Mouse (Mus musculus) midbrain, embryonic 15.5 days (tissue): ENCODE data around the gene Trim69. TPM values are rescaled to one million over a fixed set of nuclear protein-coding genes. Genes with fewer than 3 reads are reported as not detected.

Experiments
- ATAC-seq: fragments of 200-750 bp; cut with Nextera tagmentation; replicated peaks from 2 replicates; pipeline ENCODE4 v1.8.0; 2017; ENCODE audit warnings: moderate TSS enrichment
- H3K27ac ChIP-seq: fragments of 300-500 bp; sonication (generic); 2 replicates; pipeline ENCODE4 v1.5.1; 2015; ENCODE audit warnings: mild to moderate bottlenecking, inconsistent platforms
- H3K27me3 ChIP-seq: fragments of 300-500 bp; sonication (generic); replicated peaks from 2 replicates; pipeline ENCODE4 v1.6.1; 2015; ENCODE audit warnings: inconsistent platforms
- H3K36me3 ChIP-seq: fragments of 300-500 bp; sonication (generic); replicated peaks from 2 replicates; pipeline ENCODE4 v1.6.1; 2015; ENCODE audit warnings: inconsistent platforms
- H3K4me1 ChIP-seq: fragments of 300-500 bp; sonication (generic); 2 replicates; pipeline ENCODE4 v1.6.1; 2015; ENCODE audit warnings: inconsistent platforms
- H3K4me2 ChIP-seq: fragments of 300-500 bp; sonication (generic); 2 replicates; pipeline ENCODE4 v1.6.1; 2015; ENCODE audit warnings: inconsistent platforms, mild to moderate bottlenecking, moderate library complexity
- H3K4me3 ChIP-seq: fragments of 300-500 bp; sonication (generic); 2 replicates; pipeline ENCODE4 v1.5.1; 2015; ENCODE audit warnings: mild to moderate bottlenecking, inconsistent platforms
- H3K9ac ChIP-seq: fragments of 300-500 bp; sonication (generic); 2 replicates; pipeline ENCODE4 v1.6.1; 2015; ENCODE audit warnings: mild to moderate bottlenecking, inconsistent platforms
- H3K9me3 ChIP-seq: fragments of 300-500 bp; sonication (generic); 2 replicates; pipeline ENCODE4 v1.6.1; 2016; ENCODE audit warnings: inconsistent platforms
- WGBS: fragments of 180-500 bp; shearing (Covaris S2); methylation state at CpG from one replicate; pipeline ENCODE4 v1.1.7; 2015; ENCODE audit warnings: mixed read lengths; 5-methylcytosine and 5-hydroxymethylcytosine counted together
- polyA plus RNA-seq: library from polyadenylated mRNA; unstranded; fragments of >200 nt; fragmentation: Nextera tagmentation; extraction: Ambion mirVana; gene quantifications from 2 replicates; pipeline ENCODE4 v1.2.1, GENCODE M21; 2015

Gene Trim69
- polyA plus RNA-seq = not detected in 2 replicates

GRCm38 (mm10) chr2:122160680-122161079, at the start of gene Trim69:
TSS of gene Trim69 (plus strand) at chr2:122160700.
- Histone ChIP-seq H3K4me1 (no peaks in the 10 kb centered on the region), H3K9ac (no peak within 1 kb of the TSS), H3K36me3 (no peaks in the 10 kb centered on the region), H3K4me3 (no peak within 1 kb of the TSS), H3K9me3 (no peaks in the 10 kb centered on the region), H3K27ac (no peak within 1 kb of the TSS), H3K27me3 (no peaks in the 10 kb centered on the region), H3K4me2 (no peak within 1 kb of the TSS)
- ATAC-seq = 0 out of 2 replicates have a peak, but pooled peaks have one; percentile 48
- WGBS = 39% methylated on average over 2 of the region's 2 CpGs

GRCm38 (mm10) chr2:122116888-122117287, 43.6 kb upstream of the Trim69 start:
- peaks cover 17% of the 10 kb centered on the region for H3K4me1 ChIP-seq
- 90% methylated on average over 2 of the region's 2 CpGs for WGBS
- H3K4me3 ChIP-seq = 0 out of 2 replicates have a peak overlapping the region, but pooled peaks have one; percentile 72
- no peaks in the 10 kb centered on the region for H3K9me3 ChIP-seq
- no peak overlapping the region for H3K9ac ChIP-seq
- H3K4me2 ChIP-seq = peak overlapping the region; percentile 56
- H3K27me3 ChIP-seq = no peaks in the 10 kb centered on the region
- ATAC-seq = no peak
- peaks cover 12% of the 10 kb centered on the region for H3K36me3 ChIP-seq
- H3K27ac ChIP-seq = no peak overlapping the region

- Histone ChIP-seq H3K36me3 (peaks cover 7% of the 10 kb centered on the region; the same call in 1 of the 2 replicates), H3K27ac (peak within 1 kb of the TSS; percentile 94), H3K4me3 (peak within 1 kb of the TSS; percentile 72), H3K27me3 (no peaks in the 10 kb centered on the region), H3K9me3 (no peaks in the 10 kb centered on the region), H3K9ac (peak within 1 kb of the TSS; percentile 91), H3K4me2 (peak within 1 kb of the TSS; percentile 56), H3K4me1 (peaks cover 17% of the 10 kb centered on the region)
- WGBS = under 1% methylated on average over 47 of the region's 47 CpGs
- peak; percentile 100 for ATAC-seq
Observed at GRCm38 (mm10) chr2:122117961-122118958, 42.2 kb upstream of the Trim69 start, which contains the start of gene Spg11. TSS of gene Spg11 (minus strand) at chr2:122118386.

GRCm38 (mm10) chr2:122125680-122126572, 34.6 kb upstream of the Trim69 start:
- no peaks in the 10 kb centered on the region for H3K27me3 ChIP-seq
- WGBS = 58% methylated on average over 12 of the region's 12 CpGs
- H3K4me3 ChIP-seq = no peak overlapping the region
- no peak overlapping the region for H3K4me2 ChIP-seq
- no peaks in the 10 kb centered on the region for H3K9me3 ChIP-seq
- no peak overlapping the region for H3K9ac ChIP-seq
- no peak for ATAC-seq
- H3K4me1 ChIP-seq = no peaks in the 10 kb centered on the region
- H3K36me3 ChIP-seq = no peaks in the 10 kb centered on the region
- no peak overlapping the region for H3K27ac ChIP-seq

GRCm38 (mm10) chr2:122126765-122127347, 33.6 kb upstream of the Trim69 start:
- no peak for ATAC-seq

GRCm38 (mm10) chr2:122127635-122128034, 32.9 kb upstream of the Trim69 start:
- no peak overlapping the region for H3K27ac ChIP-seq
- H3K4me1 ChIP-seq = no peaks in the 10 kb centered on the region
- no peaks in the 10 kb centered on the region for H3K9me3 ChIP-seq
- H3K4me3 ChIP-seq = no peak overlapping the region
- H3K27me3 ChIP-seq = no peaks in the 10 kb centered on the region
- 93% methylated on average over 4 of the region's 4 CpGs for WGBS
- H3K4me2 ChIP-seq = no peak overlapping the region
- no peak for ATAC-seq
- no peaks in the 10 kb centered on the region for H3K36me3 ChIP-seq
- H3K9ac ChIP-seq = no peak overlapping the region

More at GRCm38 (mm10) chr2:122126765-122127347, 33.6 kb upstream of the Trim69 start:
- no peak overlapping the region for H3K4me3 ChIP-seq
- H3K9me3 ChIP-seq = no peaks in the 10 kb centered on the region
- H3K36me3 ChIP-seq = no peaks in the 10 kb centered on the region
- no peak overlapping the region for H3K4me2 ChIP-seq
- no peak overlapping the region for H3K9ac ChIP-seq
- H3K27me3 ChIP-seq = no peaks in the 10 kb centered on the region
- WGBS = 50% methylated on average over 5 of the region's 5 CpGs
- no peak overlapping the region for H3K27ac ChIP-seq
- H3K4me1 ChIP-seq = no peaks in the 10 kb centered on the region

GRCm38 (mm10) chr2:122132078-122132477, 28.4 kb upstream of the Trim69 start:
- 87% methylated on average over 2 of the region's 2 CpGs for WGBS
- no peak for ATAC-seq
- Histone ChIP-seq H3K36me3 (no peaks in the 10 kb centered on the region), H3K4me3 (no peak overlapping the region), H3K27me3 (no peaks in the 10 kb centered on the region), H3K9me3 (no peaks in the 10 kb centered on the region), H3K4me1 (no peaks in the 10 kb centered on the region), H3K27ac (no peak overlapping the region), H3K9ac (no peak overlapping the region), H3K4me2 (no peak overlapping the region)

- Histone ChIP-seq H3K36me3 (no peaks in the 10 kb centered on the region), H3K4me1 (no peaks in the 10 kb centered on the region), H3K27me3 (no peaks in the 10 kb centered on the region), H3K27ac (no peak overlapping the region), H3K9me3 (no peaks in the 10 kb centered on the region), H3K9ac (no peak overlapping the region), H3K4me2 (no peak overlapping the region), H3K4me3 (no peak overlapping the region)
- WGBS = 95% methylated on average over 2 of the region's 2 CpGs
- ATAC-seq = no peak
Observed at GRCm38 (mm10) chr2:122132618-122133017, 27.9 kb upstream of the Trim69 start.

GRCm38 (mm10) chr2:122137839-122138465, 22.5 kb upstream of the Trim69 start:
- Histone ChIP-seq H3K27ac (no peak overlapping the region), H3K36me3 (no peaks in the 10 kb centered on the region), H3K9ac (no peak overlapping the region), H3K4me2 (no peak overlapping the region), H3K27me3 (no peaks in the 10 kb centered on the region), H3K4me1 (no peaks in the 10 kb centered on the region), H3K9me3 (no peaks in the 10 kb centered on the region), H3K4me3 (no peak overlapping the region)
- no peak for ATAC-seq
- 69% methylated on average over 5 of the region's 5 CpGs for WGBS

- Histone ChIP-seq H3K36me3 (no peaks in the 10 kb centered on the region), H3K4me3 (no peak overlapping the region), H3K27ac (no peak overlapping the region), H3K4me2 (no peak overlapping the region), H3K4me1 (no peaks in the 10 kb centered on the region), H3K27me3 (no peaks in the 10 kb centered on the region), H3K9me3 (no peaks in the 10 kb centered on the region), H3K9ac (no peak overlapping the region)
- 82% methylated on average over 2 of the region's 2 CpGs for WGBS
- ATAC-seq = no peak
Observed at GRCm38 (mm10) chr2:122140815-122141214, 19.7 kb upstream of the Trim69 start.

- H3K36me3 ChIP-seq = no peaks in the 10 kb centered on the region
- H3K9ac ChIP-seq = no peak overlapping the region
- 78% methylated on average over 5 of the region's 5 CpGs for WGBS
- H3K9me3 ChIP-seq = no peaks in the 10 kb centered on the region
- ATAC-seq = no peak
- H3K27ac ChIP-seq = no peak overlapping the region
- no peak overlapping the region for H3K4me3 ChIP-seq
- no peak overlapping the region for H3K4me2 ChIP-seq
- no peaks in the 10 kb centered on the region for H3K27me3 ChIP-seq
- H3K4me1 ChIP-seq = no peaks in the 10 kb centered on the region
Observed at GRCm38 (mm10) chr2:122141332-122141967, 19.1 kb upstream of the Trim69 start.
